In the genomic region with DNA sequence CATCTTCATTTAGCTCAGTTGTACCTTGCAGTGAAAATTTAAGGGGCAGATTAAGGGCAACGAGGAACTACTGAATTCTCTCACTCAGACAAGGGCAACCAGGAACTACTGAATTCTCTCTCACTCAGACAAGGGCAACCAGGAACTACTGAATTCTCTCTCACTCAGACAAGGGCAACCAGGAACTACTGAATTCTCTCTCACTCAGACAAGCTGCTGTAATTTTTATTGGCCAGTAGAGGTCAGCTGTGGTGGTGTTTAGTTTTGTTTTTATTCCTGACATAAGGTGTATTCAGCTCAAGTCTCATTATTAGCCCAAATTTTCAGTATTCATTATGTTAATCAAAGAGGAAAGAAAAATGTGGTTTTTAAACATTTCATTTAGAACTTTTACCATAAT, we compare ENCODE assay signal across 12 mouse cellular contexts. TPM values are rescaled to one million over a fixed set of nuclear protein-coding genes. Genes with fewer than 3 reads are reported as not detected.
DNase-seq lines count a peak whose midpoint lies in the region; ATAC-seq and TF ChIP-seq lines count a peak whose summit lies in the region.
"Not testable (repeated sequence)": the region's sequence is repeated elsewhere in the genome, so short reads cannot be mapped to it uniquely, and the experiment has no call there.
"Had no signal": no experiment of that assay in that cellular context is flagged by ENCODE, and none has a peak within 500 bp of the region (broad histone marks: within the 10 kb centered on the region; RNA-seq: fewer than 3 reads in every experiment).

No protein-coding gene starts in this region.

- not testable (repeated sequence) for H3K4me2 ChIP-seq in heart, postnatal 0 days (ENCODE audit: low read depth, low read length); kidney, postnatal 0 days (ENCODE audit: low read length); liver, postnatal 0 days (ENCODE audit: low read depth, low read length); stomach, postnatal 0 days (replicated peaks; ENCODE audit: low read depth)

- peak; percentile 39 for DNase-seq in A20 (ENCODE audit: low read depth, low spot score)
- DNase-seq in Patski (ENCODE audit: low read depth, low spot score); heart, postnatal 0 days (ENCODE audit: low spot score); kidney, postnatal 0 days (ENCODE audit: low spot score); liver, postnatal 0 days; stomach, postnatal 0 days (ENCODE audit: low spot score): not testable (repeated sequence)

- not testable (repeated sequence) for H3K27me3 ChIP-seq in Patski; heart, postnatal 0 days (ENCODE audit: control insufficient read depth, insufficient read depth, low read length); kidney, postnatal 0 days (ENCODE audit: insufficient read depth, low read length); liver, postnatal 0 days (ENCODE audit: insufficient read depth, low read length); stomach, postnatal 0 days (ENCODE audit: control insufficient read depth, insufficient read depth, low read length)

- not testable (repeated sequence) for H3K4me3 ChIP-seq in heart, postnatal 0 days (ENCODE audit: low read depth, low read length); kidney, postnatal 0 days (replicated peaks; ENCODE audit: low read depth, low read length); liver, postnatal 0 days (ENCODE audit: low read depth, low read length); stomach, postnatal 0 days (ENCODE audit: low read depth, low read length)

- in situ Hi-C loops in Patski (cut with MboI; ENCODE audit: low pct_unique_long_range_greater_than_20kb): not testable (repeated sequence)

- TF ChIP-seq CTCF in Patski (IDR thresholded peaks at IDR 0.05): peak; percentile 41
- peak; percentile 23; the same call in 1 of the 2 replicates for TF ChIP-seq CTCF in heart, postnatal 0 days (IDR thresholded peaks at IDR 0.05; ENCODE audit: low read depth)
- TF ChIP-seq CTCF in kidney, postnatal 0 days (IDR thresholded peaks at IDR 0.05; ENCODE audit: low read depth): peak; percentile 43
- peak; percentile 34; the same call in 1 of the 2 replicates for TF ChIP-seq CTCF in liver, postnatal 0 days (IDR thresholded peaks at IDR 0.05; ENCODE audit: low read depth)
- TF ChIP-seq CTCF in stomach, postnatal 0 days (IDR thresholded peaks at IDR 0.05; ENCODE audit: low read depth): peak; percentile 45

- CTCF ChIA-PET in Patski (lab: Charles Lee): interaction anchor here (1.0 to 2.9 kb wide), 6 partner anchors 9 to 141 kb away, joined by 3 to 17 read pairs (median 3); partner anchors contain the start of gene P2ry13

- not testable (repeated sequence) for H3K4me1 ChIP-seq in heart, postnatal 0 days (ENCODE audit: control insufficient read depth, insufficient read depth); kidney, postnatal 0 days (replicated peaks; ENCODE audit: insufficient read depth, low read length); liver, postnatal 0 days (ENCODE audit: insufficient read depth); stomach, postnatal 0 days (replicated peaks; ENCODE audit: control insufficient read depth, insufficient read depth)

- POLR2A ChIA-PET in Patski (lab: Charles Lee): not testable (repeated sequence)

- TF ChIP-seq EP300 in heart, postnatal 0 days (IDR thresholded peaks at IDR 0.05; ENCODE audit: low read depth); liver, postnatal 0 days (IDR thresholded peaks at IDR 0.05; ENCODE audit: low read depth); stomach, postnatal 0 days (optimal IDR thresholded peaks at IDR 0.05): not testable (repeated sequence)

- not testable (repeated sequence) for ATAC-seq in Patski; heart, postnatal 0 days (ENCODE audit: insufficient read depth, low read depth); kidney, postnatal 0 days (replicated peaks; ENCODE audit: low FRiP score, low read depth); liver, postnatal 0 days; stomach, postnatal 0 days (ENCODE audit: low FRiP score, low TSS enrichment)
- ATAC-seq in megakaryocyte progenitor cell, adult 5-6 weeks (replicated peaks; ENCODE audit: poor library complexity): peak; percentile 83
- ATAC-seq in monocyte, adult 5-6 weeks (replicated peaks; ENCODE audit: insufficient number of reproducible peaks, low FRiP score, low TSS enrichment, poor library complexity, severe bottlenecking): peak; percentile 57; the same call in 1 of the 2 replicates

- WGBS in heart, postnatal 0 days: 66% methylated on average over 1 of the region's 1 CpGs
- WGBS in kidney, postnatal 0 days: 93% methylated on average over 1 of the region's 1 CpGs
- WGBS in liver, postnatal 0 days (ENCODE audit: insufficient replicate concordance): 38% methylated on average over 1 of the region's 1 CpGs
- 79% methylated on average over 1 of the region's 1 CpGs for WGBS in stomach, postnatal 0 days

- not testable (repeated sequence) for H3K36me3 ChIP-seq in heart, postnatal 0 days (replicated peaks; ENCODE audit: control insufficient read depth, insufficient read depth, low read length); kidney, postnatal 0 days (ENCODE audit: insufficient read depth, low read length); liver, postnatal 0 days (replicated peaks; ENCODE audit: insufficient read depth, low read length); stomach, postnatal 0 days (ENCODE audit: control insufficient read depth, insufficient read depth, low read length)

- H3K9me3 ChIP-seq in heart, postnatal 0 days (replicated peaks; ENCODE audit: control insufficient read depth, low read length); kidney, postnatal 0 days (replicated peaks; ENCODE audit: low read length); liver, postnatal 0 days (ENCODE audit: low read length); stomach, postnatal 0 days (ENCODE audit: control insufficient read depth, low read length): not testable (repeated sequence)

- H3K9ac ChIP-seq in heart, postnatal 0 days (replicated peaks; ENCODE audit: low read depth, low read length); kidney, postnatal 0 days (ENCODE audit: low read depth, low read length); liver, postnatal 0 days (replicated peaks); stomach, postnatal 0 days (ENCODE audit: low read length): not testable (repeated sequence)

- H3K27ac ChIP-seq in heart, postnatal 0 days (ENCODE audit: low read depth); kidney, postnatal 0 days; liver, postnatal 0 days (ENCODE audit: low read depth); stomach, postnatal 0 days (replicated peaks): not testable (repeated sequence)

RNA-seq across cellular contexts. Expression of gene Gpr171, which starts 32.5 kb away (rescaled TPM):
- not detected for polyA plus RNA-seq in Patski (2021)
- 0.31 TPM in 1 of 2 replicates, not detected in the other for total RNA-seq in heart, postnatal 0 days (2014; rRNA removed; ENCODE audit: low replicate concordance)
- polyA plus RNA-seq in heart, postnatal 0 days (2015; fragmentation: Nextera tagmentation; extraction: Ambion mirVana): 0.29 and 0.33 TPM in 2 replicates
- 0.20 and 0.27 TPM in 2 replicates for polyA plus RNA-seq in kidney, postnatal 0 days (2015; fragmentation: Nextera tagmentation; extraction: Ambion mirVana)
- polyA plus RNA-seq in liver, postnatal 0 days (2015; fragmentation: Nextera tagmentation; extraction: Ambion mirVana): 2.0 and 2.1 TPM in 2 replicates
- total RNA-seq in megakaryocyte progenitor cell, adult 5-6 weeks (2015): 24.3 and 26.9 TPM in 2 replicates
- 23.1 and 31.9 TPM in 2 replicates for total RNA-seq in megakaryocyte progenitor cell, adult 5-6 weeks (2017)
- total RNA-seq in monocyte, adult 5-6 weeks (2017): 42.7 to 93.4 TPM (median 62.6 TPM) in 3 replicates
- 0.19 and 0.33 TPM in 2 replicates for polyA plus RNA-seq in stomach, postnatal 0 days (2015; fragmentation: Nextera tagmentation; extraction: Ambion mirVana)
- total RNA-seq: gastrocnemius, postnatal 36 days had no signal
- polyA plus RNA-seq: brain, embryonic 14.5 days; C2C12; cortical plate, adult 2 months had no signal
